ENCODE assay signal across 23 mouse cellular contexts in the genomic region with DNA sequence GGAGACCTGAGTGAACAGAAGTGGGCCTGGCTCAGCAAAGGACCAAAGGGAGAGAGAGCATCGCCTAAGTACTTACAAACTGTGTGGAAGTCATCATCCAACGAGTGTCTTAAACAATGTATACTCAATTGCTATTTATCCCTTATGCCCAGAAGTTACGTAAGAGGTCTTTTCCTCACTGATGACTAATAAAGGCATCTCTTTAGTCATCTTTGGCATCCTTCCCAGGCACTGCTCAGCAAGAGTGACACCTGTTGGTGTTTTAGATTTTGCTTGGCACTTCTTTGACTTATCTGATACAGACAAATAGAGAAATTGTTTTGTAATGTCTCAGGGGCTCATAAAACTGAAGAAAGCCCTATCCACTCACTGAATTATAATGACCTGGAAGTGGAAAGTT. TPM values are rescaled to one million over a fixed set of nuclear protein-coding genes. Genes with fewer than 3 reads are reported as not detected.
DNase-seq lines count a peak whose midpoint lies in the region; ATAC-seq and TF ChIP-seq lines count a peak whose summit lies in the region.
"Had no signal": no experiment of that assay in that cellular context is flagged by ENCODE, and none has a peak within 500 bp of the region (broad histone marks: within the 10 kb centered on the region; RNA-seq: fewer than 3 reads in every experiment).

No protein-coding gene starts in this region.

- no peak overlapping the region for H3K4me3 ChIP-seq in liver, postnatal 0 days (ENCODE audit: low read depth, low read length)
- H3K4me3 ChIP-seq in liver, embryonic 11.5 days (ENCODE audit: low read depth, low read length), result no peak overlapping the region
- H3K4me3 ChIP-seq in C2C12 (ENCODE audit: insufficient read depth, poor library complexity, severe bottlenecking), result no peak overlapping the region
- no peak overlapping the region for H3K4me3 ChIP-seq in forebrain, embryonic 15.5 days
- H3K4me3 ChIP-seq: embryonic facial prominence, embryonic 13.5 days; forebrain, embryonic 12.5 days; heart, adult 2 months; heart, embryonic 15.5 days; liver, embryonic 12.5 days; megakaryocyte, embryonic 14.5 days; neural tube, embryonic 12.5 days; stomach, embryonic 15.5 days had no signal

- no peak overlapping the region for H3K27ac ChIP-seq in liver, postnatal 0 days (ENCODE audit: low read depth)
- H3K27ac ChIP-seq in liver, embryonic 11.5 days (ENCODE audit: low read depth, low read length), result no peak overlapping the region
- H3K27ac ChIP-seq in forebrain, embryonic 15.5 days (replicated peaks), result no peak overlapping the region
- H3K27ac ChIP-seq: embryonic facial prominence, embryonic 13.5 days; forebrain, embryonic 12.5 days; heart, adult 2 months; heart, embryonic 15.5 days; liver, embryonic 12.5 days; neural tube, embryonic 12.5 days; stomach, embryonic 15.5 days had no signal

- no peaks in the 10 kb centered on the region for H3K27me3 ChIP-seq in liver, postnatal 0 days (ENCODE audit: insufficient read depth, low read length)
- H3K27me3 ChIP-seq in liver, embryonic 11.5 days (replicated peaks; ENCODE audit: control insufficient read depth, insufficient read depth, low read length), result no peaks in the 10 kb centered on the region
- H3K27me3 ChIP-seq in C2C12 (ENCODE audit: control insufficient read depth, insufficient read depth, insufficient read length), result no peaks in the 10 kb centered on the region
- no peaks in the 10 kb centered on the region for H3K27me3 ChIP-seq in forebrain, embryonic 15.5 days
- H3K27me3 ChIP-seq: embryonic facial prominence, embryonic 13.5 days; forebrain, embryonic 12.5 days; heart, embryonic 15.5 days; liver, embryonic 12.5 days; megakaryocyte, embryonic 14.5 days; neural tube, embryonic 12.5 days; stomach, embryonic 15.5 days had no signal

- no peaks in the 10 kb centered on the region for H3K79me2 ChIP-seq in C2C12 (ENCODE audit: control insufficient read depth, insufficient read depth)

- WGBS in liver, postnatal 0 days (ENCODE audit: insufficient replicate concordance), result 61% methylated on average over 3 of the region's 3 CpGs
- 75% methylated on average over 3 of the region's 3 CpGs for WGBS in liver, embryonic 11.5 days
- WGBS in forebrain, embryonic 15.5 days, result 46% methylated on average over 3 of the region's 3 CpGs

- TF ChIP-seq EP300 in liver, postnatal 0 days (IDR thresholded peaks at IDR 0.05; ENCODE audit: low read depth), result no peak

- H3K36me3 ChIP-seq in liver, postnatal 0 days (replicated peaks; ENCODE audit: insufficient read depth, low read length), result no peaks in the 10 kb centered on the region
- H3K36me3 ChIP-seq in liver, embryonic 11.5 days (ENCODE audit: control insufficient read depth, insufficient read depth, low read length), result no peaks in the 10 kb centered on the region
- no peaks in the 10 kb centered on the region for H3K36me3 ChIP-seq in C2C12 (ENCODE audit: control insufficient read depth, insufficient read depth)
- H3K36me3 ChIP-seq in forebrain, embryonic 15.5 days, result no peaks in the 10 kb centered on the region
- H3K36me3 ChIP-seq: embryonic facial prominence, embryonic 13.5 days; forebrain, embryonic 12.5 days; G1E; heart, embryonic 15.5 days; liver, embryonic 12.5 days; neural tube, embryonic 12.5 days; stomach, embryonic 15.5 days had no signal

- TF ChIP-seq CTCF in liver, postnatal 0 days (IDR thresholded peaks at IDR 0.05; ENCODE audit: low read depth), result no peak
- TF ChIP-seq CTCF in C2C12 (IDR thresholded peaks at IDR 0.05; ENCODE audit: control insufficient read depth, insufficient read depth, insufficient read length), result no peak

- H3K79me3 ChIP-seq in C2C12 (ENCODE audit: low read depth), result no peaks in the 10 kb centered on the region

- ATAC-seq in liver, postnatal 0 days, result peak; percentile 38; the same call in 1 of the 2 replicates
- ATAC-seq in liver, embryonic 11.5 days (replicated peaks; ENCODE audit: low FRiP score), result no peak
- ATAC-seq in forebrain, embryonic 15.5 days (replicated peaks), result no peak
- ATAC-seq: liver, embryonic 12.5 days had no signal

- DNase-seq in adrenal gland, postnatal 36 days, result peak; percentile 8
- DNase-seq in adrenal gland, adult 18-20 months (ENCODE audit: low spot score in 2 of 2), result no peak
- DNase-seq in liver, postnatal 0 days, result no peak
- DNase-seq in liver, embryonic 11.5 days (ENCODE audit: low spot score), result no peak
- DNase-seq in fat pad, adult 2 months (ENCODE audit: extremely low read depth, low read depth, low spot score), result peak; percentile 26
- DNase-seq in left cerebral cortex, adult 11 months (ENCODE audit: low spot score), result no peak
- DNase-seq: cerebellum, adult 11-12 months; heart, adult 2 months; kidney, adult 8-10 months; kidney, postnatal 25 days; lung, postnatal 10 days; right cerebral cortex, postnatal 14 days; thymus, adult 2 months had no signal

- no peak overlapping the region for H3ac ChIP-seq in C2C12 (ENCODE audit: control insufficient read depth, insufficient read length, low read depth)

- H3K9ac ChIP-seq in liver, postnatal 0 days (replicated peaks), result no peak overlapping the region
- H3K9ac ChIP-seq in liver, embryonic 11.5 days (ENCODE audit: low read depth, low read length), result no peak overlapping the region
- no peak overlapping the region for H3K9ac ChIP-seq in forebrain, embryonic 15.5 days (replicated peaks)
- H3K9ac ChIP-seq: embryonic facial prominence, embryonic 13.5 days; forebrain, embryonic 12.5 days; heart, embryonic 15.5 days; liver, embryonic 12.5 days; neural tube, embryonic 12.5 days; stomach, embryonic 15.5 days had no signal

- no peaks in the 10 kb centered on the region for H3K4me1 ChIP-seq in liver, postnatal 0 days (ENCODE audit: insufficient read depth)
- H3K4me1 ChIP-seq in liver, embryonic 11.5 days (replicated peaks; ENCODE audit: control insufficient read depth, insufficient read depth, low read length), result no peaks in the 10 kb centered on the region
- no peaks in the 10 kb centered on the region for H3K4me1 ChIP-seq in forebrain, embryonic 15.5 days
- H3K4me1 ChIP-seq: embryonic facial prominence, embryonic 13.5 days; forebrain, embryonic 12.5 days; heart, embryonic 15.5 days; liver, embryonic 12.5 days; megakaryocyte, embryonic 14.5 days; neural tube, embryonic 12.5 days; stomach, embryonic 15.5 days had no signal

- no peaks in the 10 kb centered on the region for H3K9me3 ChIP-seq in liver, postnatal 0 days (ENCODE audit: low read length)
- H3K9me3 ChIP-seq in liver, embryonic 11.5 days (ENCODE audit: control insufficient read depth, low read length), result no peaks in the 10 kb centered on the region
- H3K9me3 ChIP-seq in forebrain, embryonic 15.5 days, result no peaks in the 10 kb centered on the region
- H3K9me3 ChIP-seq: embryonic facial prominence, embryonic 13.5 days; forebrain, embryonic 12.5 days; G1E; heart, embryonic 15.5 days; liver, embryonic 12.5 days; neural tube, embryonic 12.5 days; stomach, embryonic 15.5 days had no signal

- H3K4me2 ChIP-seq in liver, postnatal 0 days (ENCODE audit: low read depth, low read length), result no peak overlapping the region
- no peak overlapping the region for H3K4me2 ChIP-seq in liver, embryonic 11.5 days
- no peak overlapping the region for H3K4me2 ChIP-seq in forebrain, embryonic 15.5 days (replicated peaks)
- H3K4me2 ChIP-seq: embryonic facial prominence, embryonic 13.5 days; forebrain, embryonic 12.5 days; heart, embryonic 15.5 days; liver, embryonic 12.5 days; neural tube, embryonic 12.5 days; stomach, embryonic 15.5 days had no signal

TF ChIP-seq in C2C12, 6 proteins besides CTCF, POLR2A, EP300 and RAD21:
- TF ChIP-seq FOSL1 (IDR thresholded peaks at IDR 0.05; ENCODE audit: insufficient read depth, low read length, poor library complexity, severe bottlenecking), result peak; percentile 61
- TF ChIP-seq USF1 (IDR thresholded peaks at IDR 0.05; ENCODE audit: low read depth), result no peak
- TF ChIP-seq MYOD1 (IDR thresholded peaks at IDR 0.05; ENCODE audit: control insufficient read depth, insufficient read length, low read depth), result peak; percentile 82
- TF ChIP-seq CEBPB (IDR thresholded peaks at IDR 0.05; ENCODE audit: low read depth), result peak; percentile 93
- no peak for TF ChIP-seq MYOG (IDR thresholded peaks at IDR 0.05; ENCODE audit: control insufficient read depth, extremely low read depth, insufficient read length)

RNA-seq across cellular contexts. Expression of a gene that starts 59.4 kb away (rescaled TPM):
- total RNA-seq in adrenal gland, postnatal 36 days (2021), result 1 to 10 TPM; 1.4 to 2.3 TPM
- 1 to 10 TPM in 1 of 2 experiments, under 1 TPM in 1; 0.93 to 1.3 TPM for total RNA-seq in adrenal gland, adult 18-20 months (2021)
- 18.0 and 19.2 TPM in 2 replicates for polyA plus RNA-seq in liver, postnatal 0 days (2015; fragmentation: Nextera tagmentation; extraction: Ambion mirVana)
- polyA plus RNA-seq in liver, embryonic 11.5 days (2014; fragmentation: Nextera tagmentation; extraction: Ambion mirVana), result 65.8 and 67.6 TPM in 2 replicates
- 23.4 TPM for polyA plus RNA-seq in C2C12 (2012; fragmentation: generic; extraction: Trizol)
- polyA plus RNA-seq in forebrain, embryonic 15.5 days (2015; fragmentation: Nextera tagmentation; extraction: Ambion mirVana), result 26.3 and 27.5 TPM in 2 replicates

Comparison
In these comparisons a context has a peak if more than half of its experiments do, and no peak if none do; other contexts are left out.
1. DNase-seq: peak in adrenal gland, postnatal 36 days (2 of 2) and fat pad, adult 2 months (single experiment); none in adrenal gland, adult 18-20 months (0 of 2), liver, postnatal 0 days (single experiment), liver, embryonic 11.5 days (single experiment) and left cerebral cortex, adult 11 months (single experiment).